Mouse (Mus musculus) left cerebral cortex, adult 18-20 months (tissue): ENCODE measurements around the gene Srsf11. TPM values are rescaled to one million over a fixed set of nuclear protein-coding genes. Genes with fewer than 3 reads are reported as not detected.

Experiments used
- DNase-seq, 2 experiments: peaks; one replicate each; pipeline ENCODE4 v3.0.0; 2021 to 2022; ENCODE audit warnings: low spot score in 2 of 2, mixed read lengths in 1 of 2
- long read RNA-seq, 2 experiments: library from polyadenylated mRNA; stranded (forward); transcript quantifications; one replicate each; pipeline ENCODE4 v2.0.0; 2021
- total RNA-seq, 2 experiments: library from RNA; stranded (reverse); gene quantifications; 2 replicates each; pipeline ENCODE4 v1.2.3; 2021

Gene Srsf11
- total RNA-seq = 100 to 1,000 TPM; 152 TPM
- long read RNA-seq, experiment 1, transcript Srsf11-204 (13 exons, 3,106 nt) = major isoform, 36 of 124 reads
- long read RNA-seq, experiment 1, transcript Srsf11-202 (12 exons, 2,654 nt) = minor isoform, 26 of 124 reads
- long read RNA-seq, experiment 1, transcript Srsf11-213 (10 exons, 2,952 nt) = minor isoform, 6 of 124 reads
- long read RNA-seq, experiment 1, transcript Srsf11-216 (2 exons, 930 nt) = minor isoform, 6 of 124 reads
- long read RNA-seq, experiment 1, partial matches to known transcripts = 9 of 124 reads
- long read RNA-seq, experiment 1, other reads (novel, unspliced or antisense) = 31 of 124 reads
- long read RNA-seq, experiment 2, transcript Srsf11-204 (13 exons, 3,106 nt) = minor isoform, 19 of 99 reads
- long read RNA-seq, experiment 2, transcript Srsf11-202 (12 exons, 2,654 nt) = major isoform, 25 of 99 reads
- long read RNA-seq, experiment 2, transcript Srsf11-201 (13 exons, 1,643 nt) = minor isoform, 6 of 99 reads
- long read RNA-seq, experiment 2, partial matches to known transcripts = 18 of 99 reads
- long read RNA-seq, experiment 2, other reads (novel, unspliced or antisense) = 24 of 99 reads

DNA sequence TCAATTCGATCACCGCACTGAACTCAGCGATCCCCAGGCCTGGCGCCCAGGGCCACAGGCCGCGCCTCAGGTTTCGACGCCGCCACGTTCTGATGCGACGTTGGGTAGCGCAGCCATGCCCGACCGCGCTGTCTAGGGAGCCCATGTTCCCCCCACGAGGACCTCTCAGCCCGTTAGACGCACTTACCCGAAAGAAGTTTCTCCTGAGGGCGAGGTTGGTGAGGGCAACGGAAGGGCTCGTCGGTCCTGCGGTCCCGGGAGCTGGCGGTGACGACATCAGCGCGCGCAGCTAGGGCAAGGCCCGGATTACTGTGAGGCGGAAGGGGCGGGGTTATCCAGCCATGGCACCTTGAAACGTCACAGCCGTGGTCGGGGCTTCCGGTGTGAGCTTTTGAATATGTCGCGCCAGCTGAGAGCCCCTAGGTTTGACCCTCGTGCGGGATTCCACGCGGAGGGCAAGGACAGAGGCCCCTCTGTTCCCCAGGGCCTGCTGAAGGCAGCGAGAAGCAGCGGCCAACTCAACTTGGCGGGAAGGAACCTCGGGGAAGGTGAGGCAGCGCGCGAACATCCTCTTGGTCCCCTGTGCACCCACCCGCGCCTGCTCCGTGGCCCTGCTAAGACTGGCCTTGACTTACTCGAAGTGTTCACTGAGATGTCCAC, at the start of gene Srsf11, which contains the start of gene Lrrc40:
Gene Srsf11, minus strand, starts transcription at position 311 of the 660 bp plus-strand sequence.
Gene Lrrc40, plus strand, starts transcription at position 334 of the 660 bp plus-strand sequence.
- DNase-seq = peak; percentile 96

DNA sequence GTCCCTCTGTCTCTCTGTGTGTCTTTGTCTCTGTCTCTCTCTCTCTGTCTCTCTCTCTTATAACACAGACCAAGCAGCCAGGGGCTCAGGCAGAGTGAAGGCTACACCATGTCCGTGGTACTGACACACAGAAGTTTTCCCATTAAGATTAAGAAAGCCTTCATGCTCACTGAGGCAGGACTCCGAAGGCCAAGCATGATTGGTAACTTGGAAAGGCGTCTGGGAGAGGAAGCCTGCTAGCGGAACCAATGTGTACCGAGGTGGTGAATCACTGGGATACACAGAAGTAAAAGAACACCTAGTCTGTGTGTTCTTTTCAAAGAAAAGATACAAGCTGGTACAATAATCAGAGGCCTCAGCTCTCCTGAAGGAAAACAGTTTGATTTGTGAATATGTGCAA, 41.4 kb upstream of the Srsf11 start:
- DNase-seq = no peak

DNA sequence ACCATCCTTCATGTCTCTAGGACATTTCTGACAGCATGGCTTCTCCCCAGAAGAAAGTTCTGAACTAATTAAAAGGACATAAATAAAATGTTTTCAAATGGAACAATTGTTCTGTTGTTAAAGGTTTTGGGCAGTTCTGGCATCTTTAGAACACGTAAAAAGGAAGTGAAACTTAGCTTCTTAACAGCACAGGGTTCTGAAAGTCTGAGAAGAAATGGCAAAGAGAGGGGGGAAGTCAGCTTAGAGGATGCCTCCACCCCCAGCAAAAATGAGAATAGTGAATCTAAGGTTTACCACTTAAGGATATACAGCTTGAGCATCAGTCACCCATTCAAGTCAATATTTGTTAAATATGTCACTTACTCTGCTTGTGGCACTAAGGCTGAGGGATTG, 40.9 kb upstream of the Srsf11 start:
- no peak for DNase-seq

DNA sequence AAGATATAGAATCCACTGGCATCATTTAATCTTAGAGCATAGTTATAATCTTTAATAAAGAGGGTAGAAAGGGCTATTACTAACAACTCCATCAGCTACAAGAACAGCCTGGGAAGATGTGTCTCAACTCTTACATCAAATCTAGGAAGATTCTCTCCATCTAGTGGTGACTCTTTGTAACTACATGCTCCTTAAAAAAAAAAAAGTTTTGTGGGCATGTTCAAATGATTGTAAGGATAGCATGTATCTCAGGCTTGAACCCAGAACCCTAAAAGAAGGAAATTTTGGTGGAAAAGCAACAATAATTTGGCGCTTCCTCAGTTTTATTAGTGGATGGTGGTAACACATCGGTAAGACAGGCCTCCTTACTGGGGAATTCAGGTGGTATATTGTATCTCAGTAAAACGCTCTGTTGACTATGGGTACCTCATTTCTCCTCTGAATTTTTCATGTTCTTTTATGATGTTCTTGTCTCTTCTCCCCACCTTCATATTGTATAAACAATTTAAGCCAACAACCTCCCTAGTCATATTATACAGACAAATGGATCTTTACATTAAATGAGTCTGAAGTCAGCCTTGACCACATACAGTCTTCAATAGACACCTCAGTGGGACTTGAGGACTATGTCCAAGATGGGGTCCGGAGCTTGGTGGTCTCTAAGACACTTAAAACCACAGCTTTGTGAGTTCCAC, 40.4 kb upstream of the Srsf11 start:
- DNase-seq = no peak

DNA sequence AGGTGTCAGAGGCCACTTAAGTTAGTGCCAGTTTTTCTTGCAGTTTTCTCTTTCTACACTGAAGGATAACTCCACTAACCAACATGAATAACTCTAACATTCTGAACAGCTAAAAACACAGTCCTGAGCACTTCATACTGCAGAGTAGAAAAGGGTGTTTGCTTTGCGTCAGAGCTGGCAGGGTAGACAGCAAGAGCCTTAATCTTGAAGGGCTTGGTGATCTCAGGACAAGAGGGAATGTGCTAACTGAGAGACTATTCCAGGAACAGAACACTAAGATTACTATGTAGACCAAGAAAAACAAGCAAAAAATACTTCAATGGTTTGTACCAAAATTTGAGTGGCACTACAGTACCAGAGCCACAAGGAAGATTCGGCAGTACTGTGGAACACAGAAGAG, 38.6 kb upstream of the Srsf11 start:
- DNase-seq = no peak

DNA sequence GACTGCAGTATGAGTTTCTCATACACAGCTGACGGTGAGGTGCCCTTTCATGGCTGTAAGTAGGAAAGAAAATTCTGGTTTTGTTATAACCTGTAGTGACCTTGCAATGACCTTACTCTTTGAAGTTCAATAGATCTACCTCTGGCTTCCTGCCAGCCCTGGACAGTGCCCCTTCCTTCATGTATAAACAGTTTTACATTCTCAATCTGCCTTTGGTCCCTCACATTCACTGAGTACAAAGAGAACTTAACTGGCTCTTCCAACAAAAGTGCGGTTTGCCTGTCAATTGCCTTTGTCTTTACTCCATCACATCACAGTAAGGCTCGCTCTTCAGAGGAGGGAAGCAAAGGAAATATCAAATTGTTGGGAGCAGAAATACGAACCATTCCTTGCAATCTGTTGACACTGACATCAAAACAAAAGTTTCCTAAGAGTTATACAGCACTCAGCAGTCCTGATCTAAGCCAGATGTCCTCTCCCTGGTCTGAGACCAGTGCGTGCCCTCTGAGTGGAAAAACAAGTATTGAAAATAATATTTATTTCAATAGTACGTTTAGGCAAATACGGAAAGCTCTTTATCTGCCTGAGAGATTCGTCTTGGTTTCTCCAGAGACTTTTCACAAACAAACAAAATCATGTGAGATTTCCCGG, 32.3 kb upstream of the Srsf11 start:
- DNase-seq = no peak

DNA sequence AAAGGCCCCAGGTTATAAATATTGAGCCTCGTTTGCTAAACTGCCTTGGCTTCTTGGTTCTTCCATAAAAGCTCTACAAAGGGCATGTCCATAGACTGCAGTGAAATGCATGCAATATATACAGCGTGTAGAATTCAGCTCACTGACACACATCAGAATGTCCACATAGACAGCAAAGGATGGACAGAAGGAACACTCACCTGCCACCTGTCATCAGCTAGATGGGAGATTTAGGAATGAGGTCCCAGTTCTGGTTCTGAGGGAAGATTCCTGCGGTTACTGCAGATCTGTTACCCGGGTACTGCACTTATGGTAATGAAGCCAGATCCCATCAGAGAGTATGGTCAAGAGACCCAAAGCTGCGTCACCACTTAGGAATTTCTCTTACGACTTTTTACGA, 31.5 kb upstream of the Srsf11 start:
- DNase-seq = no peak

DNA sequence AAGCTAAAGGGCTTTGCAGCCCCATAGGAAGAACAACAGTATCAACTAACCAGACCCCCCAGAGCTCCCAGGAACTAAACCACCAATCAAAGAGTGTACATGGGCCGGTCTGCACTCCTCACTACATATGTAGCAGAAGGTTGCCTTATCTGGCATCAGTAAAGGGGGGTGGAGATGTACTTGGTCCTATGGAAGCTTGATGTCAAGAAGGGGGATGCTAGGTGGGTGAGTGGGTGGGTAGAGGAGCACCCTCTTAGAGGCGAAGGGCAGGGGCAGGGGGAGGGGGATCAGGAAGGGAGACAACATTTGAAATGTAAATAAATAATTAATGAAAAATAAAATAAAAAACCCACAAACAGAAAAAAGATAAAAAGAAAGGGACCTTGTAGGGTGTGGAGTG, 28.8 kb upstream of the Srsf11 start:
- no peak for DNase-seq

DNA sequence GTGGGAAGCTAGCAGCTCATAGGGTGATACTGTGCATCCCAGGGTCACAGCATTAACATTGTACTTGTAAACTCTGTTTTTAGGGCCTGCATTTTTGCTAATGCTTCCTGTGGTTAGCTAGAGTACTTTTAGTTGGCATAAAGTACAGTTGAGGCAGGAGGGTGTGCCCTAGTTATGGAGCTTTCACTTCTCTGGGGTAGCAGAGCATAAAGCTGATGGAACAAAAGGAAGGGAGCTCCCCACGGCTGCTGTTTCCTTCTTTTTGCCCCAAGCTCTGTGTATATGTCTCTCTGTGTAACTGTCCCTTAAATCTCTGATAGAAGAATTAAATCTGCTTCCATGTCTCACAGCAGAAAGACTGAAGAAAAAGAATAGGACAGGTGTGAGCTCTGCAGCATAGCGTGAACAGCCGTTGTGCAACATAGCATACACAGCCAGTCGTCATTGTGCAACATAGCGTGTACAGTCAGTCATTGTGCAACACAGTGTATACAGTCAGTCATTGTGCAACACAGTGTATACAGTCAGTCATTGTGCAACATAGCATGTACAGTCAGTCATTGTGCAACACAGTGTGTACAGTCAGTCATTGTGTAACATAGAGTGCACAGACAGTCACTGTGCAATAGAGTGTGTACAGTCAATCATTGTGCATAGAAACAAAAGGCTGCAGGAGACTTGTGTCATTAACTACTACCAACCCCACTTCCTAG, 25.5 kb upstream of the Srsf11 start:
- DNase-seq = no peak

DNA sequence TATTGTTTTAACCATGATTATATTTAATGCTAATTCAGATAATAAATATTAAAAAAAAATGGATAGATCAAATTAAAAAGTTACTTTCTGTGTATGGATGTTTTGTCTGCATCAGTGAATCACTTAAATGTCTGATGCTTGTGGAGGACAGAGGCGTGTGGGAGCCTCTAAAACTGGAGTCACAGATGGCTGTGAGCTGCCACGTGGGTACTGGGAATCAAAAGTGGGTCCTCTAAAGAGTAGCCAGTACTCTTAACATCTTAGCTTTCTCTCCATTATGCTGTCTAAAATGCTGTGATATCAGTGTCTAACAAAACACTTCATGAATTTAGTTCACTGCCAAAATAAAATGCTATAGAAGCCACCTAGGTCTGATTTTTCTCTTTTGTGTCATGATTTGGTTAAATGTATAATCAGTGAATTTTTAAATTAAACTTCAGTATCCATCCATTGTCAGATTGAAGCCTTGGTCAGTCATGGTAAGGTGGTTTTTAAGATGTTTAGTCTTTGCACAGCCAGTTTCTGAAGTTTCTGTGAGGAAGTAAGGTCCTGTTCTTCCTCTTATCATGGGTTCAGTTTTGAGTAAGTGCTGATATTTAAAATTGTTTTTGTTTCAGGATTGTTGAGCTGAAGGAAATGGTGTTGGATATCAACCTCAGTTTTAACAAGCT, 24.3 kb upstream of the Srsf11 start:
- DNase-seq = peak; percentile 22 to 36

DNA sequence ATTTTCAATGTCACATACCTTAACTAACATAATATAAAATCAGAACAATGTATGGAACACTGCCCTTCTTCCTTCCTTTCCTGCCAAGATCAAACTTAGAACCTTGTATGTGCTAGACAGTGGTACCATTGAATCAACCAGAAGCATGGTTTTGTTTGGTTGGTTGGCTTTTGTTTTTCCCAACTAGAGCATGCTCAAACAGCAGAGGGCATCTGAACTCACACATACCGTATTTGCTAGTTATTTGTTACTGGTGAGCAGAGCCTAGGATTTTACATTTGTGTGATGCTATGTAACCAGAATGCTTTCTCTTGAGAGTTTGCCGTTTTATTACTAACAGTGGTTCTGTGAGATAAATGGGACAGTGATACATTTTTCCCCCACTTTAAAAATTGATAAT, 13.1 kb upstream of the Srsf11 start:
- no peak for DNase-seq

DNA sequence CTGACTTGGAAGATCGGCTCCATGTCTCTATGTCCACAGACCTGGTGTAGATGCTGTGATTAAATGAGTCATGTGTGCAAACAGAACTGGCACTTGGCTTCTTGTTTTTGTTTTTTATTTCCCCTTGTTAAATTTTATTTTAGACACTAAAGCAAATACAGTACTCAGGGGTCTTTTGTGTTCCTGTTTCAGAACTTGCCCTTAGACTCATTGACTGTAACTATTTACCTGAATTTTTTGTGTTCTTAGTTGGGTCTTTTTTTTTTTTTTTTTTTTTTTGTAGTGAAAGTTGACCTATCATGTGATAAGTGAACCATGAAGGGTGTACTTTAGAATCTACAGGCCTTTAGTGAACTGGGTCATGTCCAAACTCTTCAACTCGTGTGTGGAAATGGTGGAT, 4.3 kb upstream of the Srsf11 start:
- no peak for DNase-seq

DNA sequence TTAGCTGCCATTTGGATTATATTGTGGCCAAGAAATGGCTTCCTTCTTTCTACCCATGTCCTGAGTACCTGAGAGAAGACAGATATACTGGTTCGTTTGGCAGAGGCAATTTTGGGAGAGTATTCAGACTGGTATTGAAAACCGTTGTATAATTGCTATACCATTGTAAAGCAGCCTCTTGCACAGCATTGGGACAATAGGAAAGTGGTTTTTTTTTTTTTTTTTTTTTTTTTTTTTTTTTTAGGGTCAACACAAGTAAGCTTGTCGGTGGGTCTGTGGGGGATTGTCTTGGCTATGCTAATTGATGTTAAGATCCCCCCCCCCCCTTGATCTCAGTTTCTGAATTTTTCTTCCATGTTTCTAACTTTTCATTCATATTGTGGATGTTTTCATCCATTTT, 1.7 kb upstream of the Srsf11 start:
- DNase-seq = no peak

DNA sequence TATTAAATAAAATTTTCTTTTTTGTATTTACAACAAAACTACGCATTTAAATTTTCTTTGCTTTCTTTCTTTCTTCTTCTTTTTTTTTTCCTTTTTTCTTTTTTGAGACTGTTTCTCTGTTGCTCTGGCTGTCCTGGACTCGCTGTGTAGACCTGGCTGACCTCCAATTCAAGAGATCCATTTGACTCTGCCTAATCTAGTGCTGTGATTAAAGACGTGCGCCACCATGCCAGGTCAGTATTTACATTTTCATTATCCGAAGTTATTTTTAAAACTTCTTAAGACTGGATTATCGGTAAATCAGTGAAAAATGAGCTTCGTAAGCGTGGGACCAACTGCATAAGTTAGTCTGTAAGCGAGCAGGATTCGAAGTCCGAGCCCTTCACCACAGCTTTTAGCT, 573 bp downstream of the Srsf11 start:
- no peak for DNase-seq

DNA sequence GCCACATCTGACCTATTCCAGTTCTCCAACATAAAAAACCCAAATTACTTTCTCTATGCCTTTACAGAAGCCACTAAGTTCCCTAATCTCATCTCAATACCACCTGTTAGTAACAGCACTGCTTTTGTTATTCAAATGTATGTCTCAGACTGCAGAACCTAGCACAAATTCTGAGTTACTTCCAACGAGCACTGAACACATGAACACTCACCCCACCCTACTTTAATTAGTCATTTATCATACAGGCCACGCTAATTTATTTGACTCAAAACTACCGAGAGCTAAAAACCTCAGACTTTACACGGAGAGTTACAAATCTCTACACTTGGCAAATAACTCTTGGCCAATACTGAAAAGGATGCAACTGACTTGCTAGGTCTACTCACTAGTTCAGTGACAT, 4.3 kb downstream of the Srsf11 start:
- no peak for DNase-seq

DNA sequence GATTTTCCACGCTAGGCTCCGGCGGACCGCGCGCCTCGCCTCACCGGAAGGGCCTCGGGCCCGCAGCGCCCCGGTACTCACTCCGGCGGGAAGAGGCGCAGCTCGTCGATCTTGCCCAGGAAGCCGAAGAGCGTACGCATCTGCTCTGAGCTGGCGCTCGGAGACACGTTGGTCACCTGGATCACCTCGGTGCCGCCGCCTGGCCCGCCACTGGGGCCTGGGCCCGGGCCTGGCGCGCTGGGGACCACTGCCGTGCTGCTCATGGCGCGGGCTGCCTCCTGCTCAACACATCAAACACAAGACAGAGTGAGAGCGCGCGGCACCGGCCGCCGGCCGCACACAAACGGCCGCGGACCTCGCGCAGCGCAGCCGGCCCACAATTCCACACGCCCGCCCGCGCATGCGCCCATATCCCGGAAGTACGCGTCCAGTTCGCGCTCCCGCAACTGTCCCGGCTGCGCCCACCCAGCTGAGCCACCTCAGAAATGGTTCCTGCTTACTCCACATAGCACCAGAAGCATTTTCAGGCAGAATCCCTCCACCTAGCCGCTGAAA, 5.0 kb downstream of the Srsf11 start:
- peak; percentile 89 to 93 for DNase-seq

DNA sequence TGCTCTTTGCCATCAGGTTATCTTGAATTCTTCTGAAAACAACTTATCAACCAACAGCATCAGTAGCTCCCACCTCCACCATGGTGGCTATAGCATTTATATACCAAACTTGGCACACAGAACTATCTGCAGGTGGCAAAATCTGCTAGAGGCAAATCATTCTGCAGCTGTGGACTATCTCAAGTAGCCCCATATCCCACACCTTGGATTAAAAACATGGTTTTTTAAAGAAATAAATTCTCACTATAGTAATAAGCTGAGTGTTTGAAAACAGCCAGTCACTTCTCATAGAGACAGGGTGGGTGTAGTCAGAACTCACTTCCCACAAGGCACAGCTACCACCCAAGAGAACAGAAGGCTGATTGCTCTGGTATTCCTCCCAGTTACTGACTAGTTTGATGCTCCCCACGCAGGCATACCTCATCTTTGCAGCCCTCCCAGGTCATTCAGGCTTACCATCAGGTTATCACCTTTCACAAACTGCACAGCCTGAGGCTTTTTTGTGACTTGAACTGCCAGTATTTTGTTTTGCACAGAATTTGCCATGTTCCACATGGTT, 26.6 kb downstream of the Srsf11 start:
- DNase-seq = peak in 1 of 2 experiments; percentile 6

DNA sequence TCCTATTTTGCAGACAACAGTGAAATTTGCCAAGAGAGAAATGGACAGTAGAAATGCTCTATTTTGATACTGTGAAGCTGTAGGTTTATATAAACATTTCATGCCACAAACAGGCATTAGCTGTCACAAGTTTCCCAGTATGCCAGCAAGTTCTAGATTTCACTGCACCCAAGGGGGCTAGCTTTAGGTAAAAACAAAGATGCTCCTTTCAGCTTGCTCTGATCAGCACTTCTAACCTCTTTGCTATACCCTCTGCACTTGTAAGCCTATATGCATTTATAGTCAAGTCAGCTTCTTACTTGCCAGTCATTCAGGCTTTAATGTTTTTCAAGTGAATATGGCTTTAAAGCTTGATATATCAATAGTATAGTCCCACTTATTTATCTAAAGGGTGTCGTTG, 27.8 kb downstream of the Srsf11 start:
- no peak for DNase-seq

DNA sequence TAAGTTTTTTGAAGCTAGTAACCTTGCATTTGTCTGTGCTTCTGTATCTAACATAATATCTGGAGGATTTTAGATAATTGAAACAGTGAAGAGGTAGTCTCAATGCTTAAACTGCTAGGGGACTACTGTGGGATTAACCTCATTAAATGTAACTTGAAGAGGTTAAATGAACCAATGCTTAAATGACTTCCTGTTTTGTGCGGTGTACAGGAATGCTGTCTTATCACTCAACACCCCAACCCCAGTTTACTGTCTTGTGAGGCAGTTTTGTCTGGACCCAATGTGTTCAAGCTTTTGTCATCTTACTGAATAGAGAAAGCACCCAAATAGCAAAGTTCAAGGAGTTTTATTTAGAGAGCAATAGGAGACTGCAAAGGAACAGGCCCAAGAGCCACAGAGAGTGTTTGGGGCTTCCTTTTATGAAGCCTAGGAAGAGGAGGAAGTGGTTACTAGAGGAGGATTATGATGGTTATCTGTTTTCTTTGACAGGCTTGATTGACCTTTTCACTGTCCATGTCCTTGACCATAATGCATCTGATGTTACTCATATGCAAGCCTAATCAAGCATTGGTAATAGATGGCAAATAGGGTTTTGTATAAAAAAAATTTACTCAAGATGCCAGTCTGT, 37.6 kb downstream of the Srsf11 start:
- DNase-seq = no peak
